Mouse (Mus musculus): ENCODE results near the gene Gm11492. TPM values are rescaled to one million over a fixed set of nuclear protein-coding genes. Genes with fewer than 3 reads are reported as not detected.

The Gm11492 gene
- total and polyA plus RNA-seq, 3 experiments, result 0.05 TPM; not detected in 2

DNA sequence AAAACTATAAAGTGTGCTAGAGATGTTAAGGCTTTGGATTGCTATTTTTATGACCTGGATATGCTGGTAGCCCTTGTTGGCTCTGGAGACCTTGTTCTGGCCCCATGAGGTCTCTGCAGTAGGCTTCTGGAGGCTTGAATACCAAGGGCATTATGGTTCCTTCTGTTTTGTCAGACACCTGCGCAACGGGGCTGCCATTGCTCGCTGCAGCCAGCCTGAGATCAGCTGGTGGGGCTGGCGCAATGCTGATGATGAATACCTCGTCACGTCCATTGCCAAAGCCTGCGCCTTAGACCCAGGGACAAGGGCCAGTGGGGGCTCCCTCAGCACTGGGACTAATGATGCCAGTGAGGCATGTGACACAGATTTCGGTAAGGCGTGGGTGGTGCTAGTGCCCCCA is 35.8 kb downstream of the Gm11492 start:
- ATAC-seq (ENCODE audit: extremely low read depth, insufficient number of reproducible peaks, low FRiP score, poor library complexity, severe bottlenecking), result no peak

DNA sequence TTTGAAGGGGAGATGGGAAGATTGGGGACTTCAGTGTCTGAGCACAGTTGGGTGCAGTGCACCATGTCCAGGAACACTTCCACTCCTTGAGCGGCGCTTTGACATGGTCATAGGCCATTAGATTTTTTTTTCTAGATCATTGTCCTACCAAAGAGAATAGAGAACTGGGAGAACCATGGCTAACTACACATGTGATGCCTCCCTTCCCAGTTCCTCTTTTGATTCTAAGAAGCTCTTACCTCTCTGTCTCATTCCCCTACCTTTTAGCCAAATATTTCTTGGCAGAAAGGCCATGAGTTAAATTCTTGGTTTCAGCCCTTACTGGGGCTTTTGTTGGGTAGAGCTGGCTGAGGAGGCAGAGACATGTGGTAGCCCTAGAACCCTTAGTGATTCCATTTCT is 37.1 kb downstream of the Gm11492 start:
- ATAC-seq (ENCODE audit: extremely low read depth, insufficient number of reproducible peaks, low FRiP score, poor library complexity, severe bottlenecking), result no peak
- Histone ChIP-seq H3K4me3 (ENCODE audit: low read depth, low read length) (no peak overlapping the region), H3K27me3 (ENCODE audit: insufficient read depth, low read length) (no peaks in the 10 kb centered on the region; the same call in 1 of the 2 replicates), H3K9me3 (replicated peaks) (no peaks in the 10 kb centered on the region), H3K36me3 (replicated peaks) (peaks cover 95% of the 10 kb centered on the region), H3K4me1 (ENCODE audit: insufficient read depth, low read depth, low read length) (no peaks in the 10 kb centered on the region)
- TF ChIP-seq GATA1 (IDR thresholded peaks at IDR 0.05; ENCODE audit: borderline replicate concordance, low read length), result no peak
- no peak for TF ChIP-seq POLR2AphosphoS5 (IDR thresholded peaks at IDR 0.05; ENCODE audit: insufficient replicate concordance, low read depth, low read length)
- no peak for TF ChIP-seq GATA2 (IDR thresholded peaks at IDR 0.05; ENCODE audit: borderline replicate concordance, low read depth, low read length)
- DNase-seq (ENCODE audit: low spot score), result no peak

More for the DNA sequence above, 35.8 kb downstream of the Gm11492 start:
- no peak overlapping the region for H3K4me3 ChIP-seq (ENCODE audit: low read depth, low read length)
- H3K4me1 ChIP-seq (ENCODE audit: insufficient read depth, low read depth, low read length), result no peaks in the 10 kb centered on the region
- no peak for DNase-seq (ENCODE audit: low spot score)
- TF ChIP-seq POLR2AphosphoS5 (IDR thresholded peaks at IDR 0.05; ENCODE audit: insufficient replicate concordance, low read depth, low read length), result no peak
- TF ChIP-seq CTCF (IDR thresholded peaks at IDR 0.05; ENCODE audit: low read depth, low read length), result no peak
- TF ChIP-seq TAL1 (conservative IDR thresholded peaks at IDR 0.05; ENCODE audit: low read depth, low read length), result no peak
- TF ChIP-seq GATA1 (IDR thresholded peaks at IDR 0.05; ENCODE audit: borderline replicate concordance, low read length), result no peak
- no peak for TF ChIP-seq GATA2 (IDR thresholded peaks at IDR 0.05; ENCODE audit: borderline replicate concordance, low read depth, low read length)
- H3K36me3 ChIP-seq (replicated peaks), result peaks cover 97% of the 10 kb centered on the region
- H3K9me3 ChIP-seq (replicated peaks), result no peaks in the 10 kb centered on the region
- H3K27me3 ChIP-seq (ENCODE audit: insufficient read depth, low read length), result no peaks in the 10 kb centered on the region; the same call in 1 of the 2 replicates

DNA sequence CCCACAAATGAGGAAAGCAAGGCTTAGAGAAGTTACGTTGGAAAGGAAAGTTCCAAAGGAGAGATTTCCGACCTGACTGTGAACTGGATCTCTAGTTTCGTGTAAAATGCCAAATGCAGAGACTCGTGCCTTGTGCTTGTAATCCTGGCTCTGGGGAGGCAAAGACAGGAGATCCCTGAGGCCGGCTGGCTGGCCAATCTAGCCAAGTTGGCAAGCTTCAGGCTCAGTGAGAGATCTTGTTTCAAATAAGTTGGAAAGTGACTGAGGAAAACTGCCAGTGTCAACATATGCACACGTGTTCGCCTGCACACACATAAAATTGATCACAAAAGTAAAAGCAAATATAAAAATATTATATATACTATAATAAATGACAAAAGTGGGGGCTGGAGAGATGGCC is 42.8 kb downstream of the Gm11492 start:
- peaks cover 90% of the 10 kb centered on the region for H3K36me3 ChIP-seq (replicated peaks)
- ATAC-seq (ENCODE audit: extremely low read depth, insufficient number of reproducible peaks, low FRiP score, poor library complexity, severe bottlenecking) (no peak), DNase-seq (ENCODE audit: low spot score) (no peak)
- no peak for TF ChIP-seq CTCF (IDR thresholded peaks at IDR 0.05; ENCODE audit: low read depth, low read length)
- no peak for TF ChIP-seq GATA1 (IDR thresholded peaks at IDR 0.05; ENCODE audit: borderline replicate concordance, low read length)
- TF ChIP-seq POLR2AphosphoS5 (IDR thresholded peaks at IDR 0.05; ENCODE audit: insufficient replicate concordance, low read depth, low read length), result no peak
- no peak for TF ChIP-seq GATA2 (IDR thresholded peaks at IDR 0.05; ENCODE audit: borderline replicate concordance, low read depth, low read length)
- TF ChIP-seq TAL1 (conservative IDR thresholded peaks at IDR 0.05; ENCODE audit: low read depth, low read length), result no peak
- H3K4me1 ChIP-seq (ENCODE audit: insufficient read depth, low read depth, low read length), result no peaks in the 10 kb centered on the region
- no peaks in the 10 kb centered on the region for H3K9me3 ChIP-seq (replicated peaks)
- H3K27me3 ChIP-seq (ENCODE audit: insufficient read depth, low read length), result no peaks in the 10 kb centered on the region
- H3K4me3 ChIP-seq (ENCODE audit: low read depth, low read length), result no peak overlapping the region

- H3K27me3 ChIP-seq (ENCODE audit: insufficient read depth, low read length), result no peaks in the 10 kb centered on the region
- H3K36me3 ChIP-seq (replicated peaks), result peaks cover 90% of the 10 kb centered on the region
- H3K9me3 ChIP-seq (replicated peaks), result no peaks in the 10 kb centered on the region
- no peak overlapping the region for H3K4me3 ChIP-seq (ENCODE audit: low read depth, low read length)
- ATAC-seq (ENCODE audit: extremely low read depth, insufficient number of reproducible peaks, low FRiP score, poor library complexity, severe bottlenecking) (no peak), DNase-seq (ENCODE audit: low spot score) (no peak)
- H3K4me1 ChIP-seq (ENCODE audit: insufficient read depth, low read depth, low read length), result no peaks in the 10 kb centered on the region
- TF ChIP-seq CTCF (IDR thresholded peaks at IDR 0.05; ENCODE audit: low read depth, low read length), result no peak
- TF ChIP-seq GATA1 (IDR thresholded peaks at IDR 0.05; ENCODE audit: borderline replicate concordance, low read length), result no peak
- TF ChIP-seq GATA2 (IDR thresholded peaks at IDR 0.05; ENCODE audit: borderline replicate concordance, low read depth, low read length), result no peak
- no peak for TF ChIP-seq POLR2AphosphoS5 (IDR thresholded peaks at IDR 0.05; ENCODE audit: insufficient replicate concordance, low read depth, low read length)
- no peak for TF ChIP-seq TAL1 (conservative IDR thresholded peaks at IDR 0.05; ENCODE audit: low read depth, low read length)
Observed at GRCm38 (mm10) chr11:87611547-87611946, 45.1 kb downstream of the Gm11492 start.

DNA sequence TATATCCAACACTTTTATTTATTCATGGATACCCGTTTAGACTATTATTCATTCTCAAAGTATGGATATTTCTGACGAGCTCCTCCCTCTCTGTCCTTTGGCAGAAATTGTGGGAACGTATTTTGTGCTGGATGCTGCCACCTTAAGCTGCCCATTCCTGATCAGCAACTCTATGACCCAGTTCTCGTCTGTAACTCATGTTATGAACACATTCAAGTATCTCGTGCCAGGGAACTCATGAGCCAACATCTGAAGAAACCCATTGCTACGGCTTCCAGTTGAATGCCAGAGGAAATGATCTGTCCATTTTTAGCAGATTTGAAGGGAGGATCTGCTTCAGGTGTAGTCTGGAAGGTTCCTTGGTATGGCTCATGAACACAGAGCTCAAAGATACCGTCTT is 47.5 kb downstream of the Gm11492 start:
- Histone ChIP-seq H3K36me3 (replicated peaks) (peaks cover 86% of the 10 kb centered on the region), H3K4me3 (ENCODE audit: low read depth, low read length) (no peak overlapping the region), H3K4me1 (ENCODE audit: insufficient read depth, low read depth, low read length) (peaks cover 3% of the 10 kb centered on the region), H3K9me3 (replicated peaks) (peaks cover 6% of the 10 kb centered on the region), H3K27me3 (ENCODE audit: insufficient read depth, low read length) (no peaks in the 10 kb centered on the region)
- no peak for DNase-seq (ENCODE audit: low spot score)
- no peak for ATAC-seq (ENCODE audit: extremely low read depth, insufficient number of reproducible peaks, low FRiP score, poor library complexity, severe bottlenecking)
- TF ChIP-seq GATA2 (IDR thresholded peaks at IDR 0.05; ENCODE audit: borderline replicate concordance, low read depth, low read length) (no peak), GATA1 (IDR thresholded peaks at IDR 0.05; ENCODE audit: borderline replicate concordance, low read length) (no peak), TAL1 (conservative IDR thresholded peaks at IDR 0.05; ENCODE audit: low read depth, low read length) (no peak), CTCF (IDR thresholded peaks at IDR 0.05; ENCODE audit: low read depth, low read length) (no peak), POLR2AphosphoS5 (IDR thresholded peaks at IDR 0.05; ENCODE audit: insufficient replicate concordance, low read depth, low read length) (no peak)

GRCm38 (mm10) chr11:87615551-87615950 is 49.1 kb downstream of the Gm11492 start:
- H3K4me1 ChIP-seq (ENCODE audit: insufficient read depth, low read depth, low read length), result peaks cover 3% of the 10 kb centered on the region
- peaks cover 6% of the 10 kb centered on the region for H3K9me3 ChIP-seq (replicated peaks)
- H3K36me3 ChIP-seq (replicated peaks), result peaks cover 75% of the 10 kb centered on the region
- no peak for DNase-seq (ENCODE audit: low spot score)
- no peaks in the 10 kb centered on the region for H3K27me3 ChIP-seq (ENCODE audit: insufficient read depth, low read length)
- no peak for ATAC-seq (ENCODE audit: extremely low read depth, insufficient number of reproducible peaks, low FRiP score, poor library complexity, severe bottlenecking)
- no peak overlapping the region for H3K4me3 ChIP-seq (ENCODE audit: low read depth, low read length)
- TF ChIP-seq CTCF (IDR thresholded peaks at IDR 0.05; ENCODE audit: low read depth, low read length) (no peak), GATA1 (IDR thresholded peaks at IDR 0.05; ENCODE audit: borderline replicate concordance, low read length) (no peak), GATA2 (IDR thresholded peaks at IDR 0.05; ENCODE audit: borderline replicate concordance, low read depth, low read length) (no peak), TAL1 (conservative IDR thresholded peaks at IDR 0.05; ENCODE audit: low read depth, low read length) (no peak), POLR2AphosphoS5 (IDR thresholded peaks at IDR 0.05; ENCODE audit: insufficient replicate concordance, low read depth, low read length) (no peak)

Measured in G1E (cell line).